Comparison of ENCODE assay signal across 9 mouse cellular contexts in genomic region chr15:97664981-97665668, GRCm38 (mm10). TPM values are rescaled to one million over a fixed set of nuclear protein-coding genes. Genes with fewer than 3 reads are reported as not detected.
A peak's percentile ranks its signal among the peaks of the same experiment; 100 is the strongest.
DNase-seq lines count a peak whose midpoint lies in the region; ATAC-seq lines count a peak whose summit lies in the region.
"Had no signal": no experiment of that assay in that cellular context is flagged by ENCODE, and none has a peak within 500 bp of the region (broad histone marks: within the 10 kb centered on the region; RNA-seq: fewer than 3 reads in every experiment).

No protein-coding gene starts in this region.

- H3K4me2 ChIP-seq in liver, embryonic 12.5 days: no peak overlapping the region
- H3K4me2 ChIP-seq: embryonic facial prominence, embryonic 15.5 days had no signal

- no peaks in the 10 kb centered on the region for H3K36me3 ChIP-seq in liver, embryonic 12.5 days
- H3K36me3 ChIP-seq: embryonic facial prominence, embryonic 15.5 days had no signal

- H3K27me3 ChIP-seq in liver, embryonic 12.5 days (replicated peaks): no peaks in the 10 kb centered on the region
- H3K27me3 ChIP-seq: embryonic facial prominence, embryonic 15.5 days had no signal

- WGBS in liver, embryonic 12.5 days (ENCODE audit: insufficient replicate concordance): 53% methylated on average over 16 of the region's 16 CpGs

- H3K27ac ChIP-seq in liver, embryonic 12.5 days: no peak overlapping the region
- H3K27ac ChIP-seq: embryonic facial prominence, embryonic 15.5 days had no signal

- no peaks in the 10 kb centered on the region for H3K9me3 ChIP-seq in liver, embryonic 12.5 days (replicated peaks)
- H3K9me3 ChIP-seq: embryonic facial prominence, embryonic 15.5 days had no signal

- no peak overlapping the region for H3K4me3 ChIP-seq in liver, embryonic 12.5 days
- H3K4me3 ChIP-seq: embryonic facial prominence, embryonic 15.5 days had no signal

- DNase-seq in liver (peak; percentile 26), ES-CJ7 (ENCODE audit: low read depth, low spot score) (peak; percentile 68)
- DNase-seq in brain, adult 2 months (ENCODE audit: low read depth, low spot score): peak; percentile 59
- DNase-seq in layer of hippocampus, postnatal 36 days: no peak
- DNase-seq in cerebellum, adult 8-10 months: no peak
- DNase-seq: kidney, postnatal 14 days had no signal

- no peak overlapping the region for H3K9ac ChIP-seq in liver, embryonic 12.5 days
- H3K9ac ChIP-seq: embryonic facial prominence, embryonic 15.5 days had no signal

- no peak for ATAC-seq in liver, embryonic 12.5 days
- peak; percentile 42 for ATAC-seq in megakaryocyte, adult 5-6 weeks (ENCODE audit: poor library complexity, severe bottlenecking)

- peaks cover 13% of the 10 kb centered on the region; the same call in 1 of the 2 replicates for H3K4me1 ChIP-seq in liver, embryonic 12.5 days
- H3K4me1 ChIP-seq: embryonic facial prominence, embryonic 15.5 days had no signal

RNA-seq across cellular contexts. Expression of gene Rpap3, which starts 40.5 kb away (rescaled TPM):
- polyA plus RNA-seq in liver, embryonic 12.5 days (2016; fragmentation: Nextera tagmentation; extraction: Ambion mirVana): 19.5 and 20.0 TPM in 2 replicates
- 6.8 and 7.9 TPM in 2 replicates for total RNA-seq in megakaryocyte, adult 5-6 weeks (2015)
- 10.8 and 12.8 TPM in 2 replicates for total RNA-seq in megakaryocyte, adult 5-6 weeks (2017)
- 10 to 100 TPM; 21.0 to 23.3 TPM for total RNA-seq in layer of hippocampus, postnatal 36 days (2021)

Comparison
In these comparisons a context has a peak if more than half of its experiments do, and no peak if none do; other contexts are left out.
1. DNase-seq: peak in liver (single experiment), ES-CJ7 (single experiment) and brain, adult 2 months (single experiment); none in layer of hippocampus, postnatal 36 days (0 of 2) and cerebellum, adult 8-10 months (single experiment).